Mouse (Mus musculus) embryo, embryonic 11 days (tissue): ENCODE measurements at regions not wholly inside any gene's neighbourhood (a gene's known extent, or its start where the extent isn't known, plus 50 kb on each side); places are given as distances from the start of the nearest gene placed in this dataset.

Source experiments
- DNase-seq: peaks from one replicate; pipeline ENCODE4 v3.0.0-alpha.2; 2015

GRCm38 (mm10) chr8:17782650-17783049, 1195.4 kb downstream of the Defb40 start:
- DNase-seq = no peak

DNA sequence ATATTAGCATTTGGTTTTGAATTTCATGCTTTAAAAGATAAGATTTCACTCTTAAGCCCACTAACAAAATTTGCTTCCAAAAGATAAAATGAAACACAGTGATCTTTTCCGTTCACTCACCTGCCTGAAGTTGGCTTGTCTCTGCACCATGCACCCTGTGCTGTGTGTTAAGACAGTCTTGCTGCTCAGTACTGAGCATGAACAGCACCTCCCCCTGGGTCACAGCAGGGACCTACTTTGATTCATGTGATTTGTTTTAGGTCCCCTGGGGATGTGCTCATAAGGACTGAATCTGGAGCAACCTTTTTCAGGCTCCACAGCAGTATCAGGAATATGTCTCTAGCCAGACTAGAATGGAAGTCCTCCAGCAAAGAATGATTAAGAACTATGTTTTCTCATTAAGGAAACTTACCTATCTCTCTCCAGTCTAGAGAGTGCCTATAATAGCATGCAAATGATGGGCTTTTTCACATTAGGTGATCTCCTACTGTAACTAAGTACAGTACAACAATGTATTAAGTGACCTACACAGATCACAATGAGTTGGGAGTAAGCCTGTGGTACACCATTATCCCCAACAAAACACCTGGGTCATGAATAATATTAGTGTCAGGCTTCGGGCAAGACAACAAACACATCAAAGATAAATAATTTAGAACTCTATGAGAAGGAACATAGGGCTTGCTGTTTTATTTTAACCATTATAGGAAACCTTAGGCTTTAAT, 1196.3 kb downstream of the Defb40 start:
- DNase-seq = no peak

GRCm38 (mm10) chr8:17775411-17775810, 1202.6 kb downstream of the Defb40 start:
- DNase-seq = peak; percentile 2

- peak; percentile 61 for DNase-seq
Observed at GRCm38 (mm10) chr8:17773311-17773710, 1204.7 kb downstream of the Defb40 start.

GRCm38 (mm10) chr8:17767441-17768007, 1210.5 kb downstream of the Defb40 start:
- no peak for DNase-seq

GRCm38 (mm10) chr8:17724672-17725071, 1253.4 kb downstream of the Defb40 start:
- DNase-seq = no peak

DNA sequence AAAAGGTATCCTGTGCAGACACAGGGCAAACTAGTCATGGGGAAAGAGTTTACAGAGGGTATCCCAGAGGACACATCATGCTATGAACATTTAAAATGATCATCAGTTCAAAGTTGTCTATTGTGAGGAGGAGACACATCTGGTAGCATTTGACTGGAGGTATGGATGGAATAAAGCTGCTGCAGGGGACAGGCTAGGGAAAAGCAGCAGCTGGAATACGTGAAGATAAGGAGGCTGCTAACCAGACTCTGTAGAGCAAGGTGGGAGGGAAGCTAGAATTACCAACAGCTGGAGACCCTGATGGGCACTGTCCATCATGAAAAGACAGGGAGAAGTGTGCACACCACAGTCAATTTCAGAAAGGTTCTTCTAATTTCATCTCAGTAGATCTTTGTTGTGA, 1268.9 kb downstream of the Defb40 start:
- no peak for DNase-seq

GRCm38 (mm10) chr8:17708409-17708808, 1269.6 kb downstream of the Defb40 start:
- no peak for DNase-seq

DNA sequence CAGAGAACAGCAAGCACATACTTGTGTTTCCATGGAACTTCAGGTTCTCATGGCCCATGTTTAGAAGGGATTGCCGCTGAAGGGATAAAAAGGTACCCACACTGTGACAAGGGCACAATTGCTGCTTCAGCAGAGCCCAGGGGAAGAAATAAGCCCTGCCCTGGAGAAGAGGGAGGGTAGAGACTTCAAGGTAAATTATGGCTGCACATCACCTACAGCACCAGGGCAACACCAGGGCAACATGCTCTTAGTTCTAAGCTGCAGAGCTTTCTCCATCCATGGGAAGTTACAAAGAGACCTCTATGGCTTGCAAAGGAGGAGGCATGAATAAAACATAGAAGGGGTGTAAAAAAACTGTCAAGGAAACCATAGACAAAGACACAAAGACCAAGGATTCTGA, 1273.8 kb downstream of the Defb40 start:
- DNase-seq = no peak

GRCm38 (mm10) chr8:17700362-17700761, 1277.7 kb downstream of the Defb40 start:
- no peak for DNase-seq

GRCm38 (mm10) chr8:17690074-17690848, 1287.8 kb downstream of the Defb40 start:
- DNase-seq = no peak

DNA sequence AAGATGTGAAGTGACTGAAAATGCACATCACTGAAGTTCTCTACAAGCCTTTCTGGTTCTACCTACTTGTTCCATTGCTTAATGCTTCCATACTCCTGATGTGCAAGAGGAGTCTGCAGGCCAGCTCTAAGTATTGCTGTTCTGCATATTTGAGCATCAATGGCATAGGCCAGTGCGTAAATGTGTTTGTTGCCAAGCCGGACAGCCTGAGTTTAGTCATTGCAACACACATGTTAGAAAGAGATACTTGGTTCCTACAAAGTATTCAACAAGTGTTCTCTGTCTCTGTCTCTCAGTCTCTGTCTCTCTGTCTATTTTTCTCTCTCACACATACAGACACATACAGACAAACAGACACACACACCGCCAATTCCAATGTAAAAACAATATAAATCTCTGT, 1288.4 kb downstream of the Defb40 start:
- no peak for DNase-seq

- DNase-seq = no peak
Observed at GRCm38 (mm10) chr8:17687084-17687483, 1291.0 kb downstream of the Defb40 start.

DNA sequence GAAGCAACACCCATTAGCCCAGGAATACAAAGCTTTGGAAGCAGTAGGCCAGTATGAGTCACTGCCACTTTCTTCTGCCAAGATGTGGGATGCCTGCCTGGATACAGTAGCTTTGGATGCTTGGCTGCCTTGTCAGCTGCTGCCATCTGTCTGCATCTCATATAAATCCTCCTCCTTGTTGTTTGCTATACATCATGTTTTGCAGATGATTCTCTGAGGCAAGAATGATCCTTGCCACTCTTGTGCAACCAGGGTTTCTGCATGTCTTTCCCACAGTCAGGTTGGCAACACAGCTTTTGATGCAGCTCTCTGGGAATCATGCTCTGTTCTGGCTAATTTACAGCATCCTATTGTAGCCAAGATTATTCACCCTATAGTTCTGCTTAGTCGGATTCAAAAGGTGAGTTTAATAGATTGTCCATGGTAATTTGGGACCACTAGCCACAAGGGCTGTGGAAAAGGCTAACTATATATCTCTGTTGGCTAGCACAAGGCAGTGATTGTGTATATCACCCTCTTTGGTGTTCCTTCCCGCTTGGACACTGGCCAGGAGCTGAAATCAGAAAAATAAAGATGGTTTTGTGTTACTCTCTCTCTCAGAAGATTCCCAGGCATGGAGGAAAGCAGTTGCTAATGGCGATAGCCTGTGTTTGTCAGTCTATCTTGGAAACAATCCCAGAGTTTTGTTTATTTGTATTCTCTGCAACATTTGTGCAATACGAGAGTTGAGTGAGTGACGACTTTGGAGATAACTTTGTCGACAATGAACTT, 1313.5 kb downstream of the Defb40 start:
- DNase-seq = peak; percentile 4

DNA sequence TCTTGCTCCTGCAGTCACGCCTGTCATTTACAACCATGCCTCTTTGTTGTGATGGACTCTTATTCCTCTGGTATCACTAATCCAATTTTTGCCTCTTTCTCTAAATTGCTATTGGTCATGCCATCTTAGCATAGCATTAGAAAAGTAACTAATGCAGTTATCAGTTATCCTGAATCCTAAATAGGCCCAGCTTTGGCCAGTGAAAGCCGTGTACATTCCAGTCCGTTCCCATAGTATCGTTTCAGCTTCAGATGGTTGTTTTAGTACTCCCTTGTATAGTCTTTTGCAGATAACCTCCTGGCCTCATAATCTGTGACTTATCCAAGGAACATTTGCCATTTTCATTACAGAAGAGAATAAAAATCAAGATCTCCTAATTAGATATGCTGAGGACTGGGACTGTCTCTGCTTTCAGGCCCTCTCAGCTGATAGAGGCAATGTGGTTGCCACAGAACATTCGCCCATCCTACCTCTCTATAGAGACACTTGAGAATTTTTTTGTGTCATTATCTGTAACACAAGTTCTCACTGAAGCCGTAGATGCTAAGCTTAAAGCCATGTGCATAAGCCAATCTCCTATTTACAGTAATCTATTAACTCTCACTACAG, 1318.2 kb downstream of the Defb40 start:
- DNase-seq = no peak

- no peak for DNase-seq
Observed at GRCm38 (mm10) chr8:17653786-17654185, 1324.3 kb downstream of the Defb40 start.

GRCm38 (mm10) chr8:17647559-17647958, 1330.5 kb downstream of the Defb40 start:
- no peak for DNase-seq

GRCm38 (mm10) chr8:17621109-17621508, 1356.9 kb downstream of the Defb40 start:
- DNase-seq = no peak

- no peak for DNase-seq
Observed at GRCm38 (mm10) chr8:17618846-17619245, 1359.2 kb downstream of the Defb40 start.

DNA sequence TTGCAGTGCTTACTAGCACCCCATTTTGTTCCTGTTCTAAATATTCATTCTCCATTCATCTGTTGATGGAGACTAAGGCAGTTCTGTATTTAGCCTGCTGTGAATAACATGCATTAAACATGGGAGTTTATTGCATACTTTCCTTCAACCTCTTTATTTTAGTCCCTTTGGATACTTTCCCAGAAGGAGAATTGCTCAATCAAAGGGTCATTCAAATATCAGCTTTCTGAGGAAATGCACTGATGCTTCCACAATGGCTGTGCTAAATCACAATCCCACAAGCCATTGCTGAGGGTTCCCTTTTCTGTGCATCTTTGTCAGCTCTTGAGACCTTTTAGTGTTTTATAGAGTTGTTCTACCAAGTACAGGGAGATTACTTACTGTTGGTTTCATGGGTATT, 1359.9 kb downstream of the Defb40 start:
- no peak for DNase-seq

GRCm38 (mm10) chr8:17602861-17603260, 1375.2 kb downstream of the Defb40 start:
- DNase-seq = no peak

DNA sequence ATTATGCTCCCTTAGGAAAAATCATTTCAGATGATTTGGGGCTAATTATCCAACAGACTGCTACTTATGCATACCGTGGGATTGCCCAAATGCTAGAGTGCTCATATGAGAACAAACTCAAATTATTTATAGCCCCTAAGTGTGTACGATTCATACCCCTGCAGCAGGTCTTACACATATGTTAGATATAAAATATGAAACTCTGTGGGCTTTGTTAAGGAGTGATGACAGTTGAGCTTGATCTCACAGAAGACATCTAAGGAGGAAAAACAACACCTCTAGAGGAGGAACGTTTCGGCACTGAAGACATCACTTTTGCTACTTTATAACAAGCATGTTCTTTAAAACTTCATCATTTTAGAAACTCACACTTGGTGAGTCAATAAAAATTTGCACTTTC, 1379.3 kb downstream of the Defb40 start:
- no peak for DNase-seq

DNA sequence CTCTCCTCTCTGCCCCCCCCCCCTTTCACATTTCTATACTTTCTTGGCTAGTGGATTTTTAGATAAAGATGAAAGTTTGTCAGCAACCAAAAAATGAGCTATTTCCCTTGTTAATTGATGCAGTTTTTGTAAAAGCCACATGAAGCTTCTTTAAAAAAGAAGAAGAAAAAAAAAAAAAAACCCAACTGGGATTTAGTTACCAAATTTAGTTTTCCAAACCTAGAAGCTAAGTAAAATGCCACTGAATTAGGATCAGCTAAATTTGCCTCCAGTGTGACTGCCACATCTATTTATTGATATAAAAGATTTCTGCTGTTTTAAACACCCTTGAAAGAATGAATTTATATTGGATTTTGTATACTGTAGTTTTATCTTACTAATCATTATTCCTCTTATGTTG, 1381.5 kb downstream of the Defb40 start:
- no peak for DNase-seq
